Mouse (Mus musculus) neutrophil, adult 5-6 weeks (primary cell): ENCODE measurements around the gene Nfix. TPM values are rescaled to one million over a fixed set of nuclear protein-coding genes. Genes with fewer than 3 reads are reported as not detected.

Source experiments
- ATAC-seq: fragments of 151-379, 151-347 bp; 2 replicates; pipeline ENCODE4 v1.8.0; 2017; ENCODE audit warnings: mild to moderate bottlenecking, moderate TSS enrichment; ENCODE audit not compliant: insufficient number of reproducible peaks, poor library complexity, low FRiP score, severe bottlenecking; ENCODE audit errors: extremely low read depth
- total RNA-seq: library from RNA; stranded (forward); fragments of 200-1000 nt; gene quantifications from 2 replicates; pipeline ENCODE4 v1.2.3, GENCODE M21; 2017

The Nfix gene
- total RNA-seq, 1 experiment from 2014 or later, result 1.7 TPM

- no peak for ATAC-seq
Measured at GRCm38 (mm10) chr8:84757501-84757900, 42.6 kb downstream of the Nfix start.

- ATAC-seq, result no peak
Measured at GRCm38 (mm10) chr8:84752734-84753582, 47.2 kb downstream of the Nfix start.

- ATAC-seq, result no peak
Measured at GRCm38 (mm10) chr8:84749519-84749918, 50.6 kb downstream of the Nfix start.

GRCm38 (mm10) chr8:84745032-84745925 lies 54.9 kb downstream of the Nfix start:
- ATAC-seq, result no peak

- no peak for ATAC-seq
Measured at GRCm38 (mm10) chr8:84743517-84744420, 56.4 kb downstream of the Nfix start.

DNA sequence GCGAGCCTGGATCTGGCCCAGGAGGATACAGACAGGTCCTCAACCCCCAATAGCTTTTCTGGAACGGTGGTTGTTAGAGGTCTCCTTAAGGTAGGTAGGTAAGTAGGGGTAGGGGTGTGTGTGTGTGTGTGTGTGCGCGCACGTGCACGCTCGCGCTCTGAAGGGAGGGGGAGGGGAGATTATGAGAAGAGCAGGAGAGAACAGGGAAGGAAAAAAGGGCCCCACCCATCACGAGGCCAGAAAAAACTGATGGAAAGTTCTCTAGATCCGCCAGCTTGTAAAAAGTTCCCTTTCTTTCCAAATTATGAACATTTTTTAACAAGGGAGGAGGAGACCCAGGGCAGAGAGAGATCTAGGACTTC lies 57.1 kb downstream of the Nfix start:
- ATAC-seq, result no peak

DNA sequence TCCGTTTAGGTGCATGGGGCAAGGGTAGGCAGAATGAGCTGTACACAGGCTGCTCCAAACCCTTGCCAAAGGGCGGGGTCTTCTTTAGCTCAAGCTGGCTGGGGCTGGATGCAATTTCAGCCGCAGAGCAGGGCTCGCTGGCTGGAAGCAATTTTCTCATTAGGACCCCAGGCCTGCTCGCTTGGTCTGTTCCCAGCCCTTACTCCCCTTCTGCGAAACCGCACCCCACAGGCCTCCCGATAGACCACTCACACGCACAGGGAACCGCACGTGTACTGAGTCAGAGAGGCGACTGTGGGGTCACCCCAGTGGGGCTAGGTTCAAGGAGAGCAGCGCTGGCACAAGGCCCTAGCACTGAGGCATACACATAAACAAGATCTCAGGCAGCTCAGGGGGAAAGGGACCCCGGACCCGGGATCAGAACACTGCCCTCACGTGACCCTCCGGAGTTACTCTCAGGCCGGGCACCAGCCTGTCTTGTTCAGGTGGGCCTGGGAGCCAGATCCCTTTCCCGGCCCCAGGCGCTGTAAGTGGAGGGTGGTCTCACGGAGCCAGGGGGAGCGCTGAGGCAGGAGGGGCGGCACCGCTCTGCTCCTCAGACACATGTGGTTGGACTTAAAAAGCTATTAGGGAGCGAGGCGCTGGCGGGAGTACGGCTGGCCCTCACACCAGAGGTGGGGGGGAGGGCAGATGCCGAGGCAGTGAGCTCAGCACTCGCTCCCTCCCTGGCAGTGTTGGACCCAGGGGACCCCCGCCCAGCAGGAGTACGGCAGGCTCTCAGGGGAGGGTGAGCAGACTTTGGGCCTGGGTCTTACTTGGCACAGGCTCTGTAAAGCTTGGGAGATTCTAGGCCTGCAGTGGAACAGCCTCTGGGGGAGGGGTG lies 57.7 kb downstream of the Nfix start:
- no peak for ATAC-seq

DNA sequence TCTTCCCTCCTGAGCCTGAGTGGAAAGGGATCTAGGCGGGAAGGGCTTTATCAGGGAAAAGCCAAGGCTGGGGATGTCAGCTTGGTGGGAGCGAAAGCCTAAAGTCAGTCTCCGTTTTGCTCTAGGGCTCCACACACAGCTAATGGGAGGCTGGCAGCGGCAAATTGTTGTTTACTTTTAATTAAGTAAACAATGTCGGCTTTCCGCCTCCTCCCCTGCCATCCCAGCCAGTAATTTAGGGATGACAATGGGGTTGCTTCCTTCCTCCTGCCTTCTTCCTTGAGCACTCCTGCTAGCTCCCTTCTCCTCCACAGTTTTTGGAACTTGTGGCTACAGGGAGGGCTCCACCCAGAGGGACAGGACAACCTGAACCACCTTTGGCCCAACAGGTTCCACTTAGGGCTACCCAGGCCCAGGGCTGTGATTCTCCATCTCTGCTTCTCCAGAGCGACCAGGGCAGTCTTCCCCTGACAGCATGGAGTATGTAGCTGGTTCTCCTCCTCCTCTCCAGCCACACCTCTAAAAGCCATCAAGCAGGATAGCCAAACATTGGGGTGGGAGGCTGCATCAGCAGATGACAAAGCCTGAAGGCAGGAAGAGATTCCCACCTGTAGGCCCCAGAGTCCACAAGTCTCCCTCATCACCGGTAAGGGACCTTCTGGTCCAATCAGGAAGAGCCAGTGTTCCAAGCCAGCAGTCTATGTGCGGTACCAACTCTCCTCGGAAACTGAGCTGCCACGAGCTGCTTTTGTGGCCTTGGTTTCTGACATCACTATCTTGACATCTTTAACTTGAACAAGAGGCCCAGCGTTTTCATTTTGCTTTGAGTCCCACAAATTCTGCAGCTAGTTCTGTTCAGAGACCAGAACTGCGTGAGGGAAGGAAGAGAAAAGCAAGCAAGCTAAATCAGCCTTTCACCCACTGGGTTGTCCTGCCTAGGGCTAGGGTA lies 59.0 kb downstream of the Nfix start:
- no peak for ATAC-seq

- no peak for ATAC-seq
Measured at GRCm38 (mm10) chr8:84739401-84739742, 60.8 kb downstream of the Nfix start.

GRCm38 (mm10) chr8:84738715-84739400 lies 61.3 kb downstream of the Nfix start:
- ATAC-seq, result no peak

- no peak for ATAC-seq
Measured at GRCm38 (mm10) chr8:84738266-84738665, 61.9 kb downstream of the Nfix start.

- ATAC-seq, result peak; percentile 85
Measured at GRCm38 (mm10) chr8:84737608-84738007, 62.5 kb downstream of the Nfix start.

- no peak for ATAC-seq
Measured at GRCm38 (mm10) chr8:84736521-84736920, 63.6 kb downstream of the Nfix start.

GRCm38 (mm10) chr8:84735597-84735996 lies 64.5 kb downstream of the Nfix start:
- ATAC-seq, result no peak

- no peak for ATAC-seq
Measured at GRCm38 (mm10) chr8:84734680-84735079, 65.5 kb downstream of the Nfix start.

DNA sequence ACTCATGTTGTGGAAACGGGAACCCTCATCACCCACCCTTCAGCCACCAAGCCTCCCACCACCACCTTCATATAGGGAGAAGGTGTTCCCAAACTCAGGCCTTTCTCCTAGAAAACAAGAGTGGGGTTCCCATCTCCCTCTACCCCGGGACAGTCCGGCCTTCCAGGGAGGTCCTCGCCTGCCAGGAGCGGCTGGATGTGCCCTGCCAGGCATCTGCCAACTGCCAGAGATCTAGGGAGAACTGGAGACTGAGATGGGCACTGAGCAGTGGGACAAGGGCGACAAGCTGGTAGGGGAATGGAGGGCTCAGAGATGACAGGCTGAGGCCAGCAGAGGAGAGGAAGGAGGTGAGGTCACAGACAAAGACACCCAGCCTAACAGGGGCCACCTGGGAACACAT lies 66.2 kb downstream of the Nfix start:
- no peak for ATAC-seq

GRCm38 (mm10) chr8:84732996-84733395 lies 67.1 kb downstream of the Nfix start:
- no peak for ATAC-seq
